Mouse (Mus musculus): ENCODE measurements around the gene Thap4. TPM values are rescaled to one million over a fixed set of nuclear protein-coding genes. Genes with fewer than 3 reads are reported as not detected.
"Not testable (repeated sequence)": the region's sequence is repeated elsewhere in the genome, so short reads cannot be mapped to it uniquely, and the experiment has no call there.

The Thap4 gene
- polyA plus RNA-seq, 1 experiment from 2014 or later, result 55.1 TPM

DNA sequence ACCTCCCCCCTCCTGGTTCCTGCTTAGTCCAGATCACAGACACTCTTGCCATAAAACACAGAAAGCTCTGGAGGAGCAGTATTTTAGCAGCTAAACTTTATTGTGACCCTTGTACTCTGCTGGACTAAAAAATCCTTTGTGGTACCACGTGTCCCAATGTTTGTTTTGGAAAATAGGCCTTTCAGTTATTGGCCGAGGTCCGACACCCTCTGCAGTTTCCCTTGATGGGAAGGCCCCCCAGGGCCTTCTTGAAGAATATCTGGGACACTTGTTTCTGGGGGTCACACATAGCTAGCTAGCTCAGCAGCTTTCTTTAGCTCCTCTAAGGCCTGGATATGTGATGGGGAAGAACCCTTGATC lies 67.7 kb downstream of the Thap4 start:
- Histone ChIP-seq H3K27ac (no peak overlapping the region), H3K9ac (no peak overlapping the region), H3K4me2 (peak overlapping the region; percentile 93), H3K36me3 (no peaks in the 10 kb centered on the region; the same call in 1 of the 2 replicates), H3K9me3 (no peaks in the 10 kb centered on the region), H3K27me3 (0 out of 2 replicates have a peak, but pooled peaks cover 3% of the 10 kb centered on the region), H3K4me3 (peak overlapping the region; percentile 57), H3K4me1 (peaks cover 13% of the 10 kb centered on the region)
- ATAC-seq (ENCODE audit: insufficient number of reproducible peaks, low FRiP score, low TSS enrichment, low read depth), result no peak
- WGBS, result 58% methylated on average over 3 of the region's 3 CpGs

DNA sequence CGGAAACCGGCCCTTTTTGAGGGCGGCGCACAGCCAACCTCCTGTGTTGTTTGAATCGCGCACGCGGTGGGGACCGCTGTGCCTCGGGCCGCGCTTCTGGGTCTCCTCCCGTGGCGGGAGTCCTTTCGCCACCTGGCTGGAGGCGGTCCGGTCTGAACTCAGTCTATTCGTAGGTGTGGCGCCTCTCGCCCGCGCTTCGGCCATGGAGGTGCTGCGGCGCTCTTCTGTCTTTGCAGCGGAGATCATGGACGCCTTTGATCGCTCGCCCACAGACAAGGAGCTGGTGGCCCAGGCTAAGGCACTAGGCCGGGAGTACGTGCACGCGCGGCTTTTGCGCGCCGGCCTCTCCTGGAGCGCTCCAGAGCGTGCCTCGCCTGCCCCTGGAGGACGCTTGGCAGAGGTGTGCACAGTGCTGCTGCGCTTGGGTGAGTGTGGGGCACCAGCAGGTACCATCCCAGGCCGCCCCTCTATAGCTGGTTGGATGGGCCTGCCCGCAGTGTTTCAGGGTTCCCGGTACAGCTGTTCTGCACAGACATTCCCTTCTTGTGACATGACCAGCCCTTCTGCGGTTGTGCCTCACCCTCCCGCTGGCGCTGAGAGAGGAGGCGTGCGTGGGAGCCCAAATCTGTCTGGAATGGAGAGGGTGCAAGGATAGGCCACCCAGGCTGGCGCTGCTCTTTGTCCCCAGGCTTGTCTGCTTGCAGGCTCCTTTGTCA lies 68.3 kb downstream of the Thap4 start:
- Histone ChIP-seq H3K27ac (peak overlapping the region; percentile 33; the same call in 1 of the 2 replicates), H3K36me3 (no peaks in the 10 kb centered on the region; the same call in 1 of the 2 replicates), H3K4me1 (peaks cover 13% of the 10 kb centered on the region), H3K27me3 (0 out of 2 replicates have a peak, but pooled peaks cover 3% of the 10 kb centered on the region), H3K9ac (peak overlapping the region; percentile 44; the same call in 1 of the 2 replicates), H3K9me3 (no peaks in the 10 kb centered on the region), H3K4me2 (peak overlapping the region; percentile 93), H3K4me3 (peak overlapping the region; percentile 57)
- ATAC-seq (ENCODE audit: insufficient number of reproducible peaks, low FRiP score, low TSS enrichment, low read depth), result peak; percentile 37; the same call in 1 of the 2 replicates
- WGBS, result 3% methylated on average over 51 of the region's 51 CpGs

GRCm38 (mm10) chr1:93685401-93686244 lies 69.0 kb downstream of the Thap4 start, which contains the start of gene Bok:
TSS of gene Bok (plus strand) at chr1:93685660.
- Histone ChIP-seq H3K36me3 (no peaks in the 10 kb centered on the region; the same call in 1 of the 2 replicates), H3K9me3 (no peaks in the 10 kb centered on the region), H3K4me3 (peak within 1 kb of the TSS; percentile 57), H3K4me1 (peaks cover 13% of the 10 kb centered on the region), H3K27me3 (0 out of 2 replicates have a peak, but pooled peaks cover 3% of the 10 kb centered on the region), H3K27ac (peak within 1 kb of the TSS; percentile 33; the same call in 1 of the 2 replicates), H3K9ac (peak within 1 kb of the TSS; percentile 44; the same call in 1 of the 2 replicates), H3K4me2 (peak within 1 kb of the TSS; percentile 93)
- peak; percentile 49; the same call in 1 of the 2 replicates for ATAC-seq (ENCODE audit: insufficient number of reproducible peaks, low FRiP score, low TSS enrichment, low read depth)
- under 1% methylated on average over 78 of the region's 78 CpGs for WGBS

DNA sequence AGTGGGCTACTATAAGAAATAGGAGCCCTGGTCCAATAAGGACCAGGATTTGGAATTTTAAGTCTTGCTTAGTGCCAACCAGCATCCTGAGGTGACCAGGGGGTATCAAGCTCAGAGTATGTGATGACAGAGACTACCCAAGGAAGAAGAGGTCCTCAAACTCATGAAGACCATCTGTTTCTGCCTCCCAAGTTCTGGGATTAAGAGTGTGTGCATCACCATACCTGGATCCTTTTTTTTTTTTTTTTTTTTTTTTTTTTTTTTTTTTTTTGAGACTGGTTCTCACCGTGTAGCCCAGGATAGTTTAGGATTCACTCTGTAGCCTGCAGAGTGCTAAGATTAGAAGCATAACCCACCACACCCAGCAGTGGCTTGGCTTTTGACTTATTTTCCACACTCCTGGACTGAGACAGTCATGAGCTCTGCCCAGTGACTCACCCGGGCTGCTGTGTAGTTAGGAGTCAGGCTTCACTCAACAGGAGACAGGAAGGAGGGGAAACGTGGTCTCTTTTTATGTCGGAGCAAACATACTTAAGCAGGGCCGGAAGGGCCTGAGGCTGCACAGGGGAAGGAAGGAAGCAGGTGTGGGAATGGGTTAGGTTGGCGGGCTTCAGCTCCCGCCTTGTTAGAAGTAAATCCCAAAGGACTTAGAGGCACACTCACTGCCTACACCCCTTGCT lies 74.6 kb downstream of the Thap4 start:
- 0 out of 2 replicates have a peak, but pooled peaks cover 3% of the 10 kb centered on the region for H3K27me3 ChIP-seq
- ATAC-seq (ENCODE audit: insufficient number of reproducible peaks, low FRiP score, low TSS enrichment, low read depth), result no peak; the same call in 1 of the 2 replicates
- H3K4me2 ChIP-seq, result no peak overlapping the region
- no peaks in the 10 kb centered on the region for H3K9me3 ChIP-seq
- no peak overlapping the region for H3K9ac ChIP-seq
- H3K4me1 ChIP-seq, result no peaks in the 10 kb centered on the region
- WGBS, result 36% methylated on average over 7 of the region's 7 CpGs
- H3K4me3 ChIP-seq, result no peak overlapping the region
- H3K27ac ChIP-seq, result no peak overlapping the region
- H3K36me3 ChIP-seq, result no peaks in the 10 kb centered on the region

DNA sequence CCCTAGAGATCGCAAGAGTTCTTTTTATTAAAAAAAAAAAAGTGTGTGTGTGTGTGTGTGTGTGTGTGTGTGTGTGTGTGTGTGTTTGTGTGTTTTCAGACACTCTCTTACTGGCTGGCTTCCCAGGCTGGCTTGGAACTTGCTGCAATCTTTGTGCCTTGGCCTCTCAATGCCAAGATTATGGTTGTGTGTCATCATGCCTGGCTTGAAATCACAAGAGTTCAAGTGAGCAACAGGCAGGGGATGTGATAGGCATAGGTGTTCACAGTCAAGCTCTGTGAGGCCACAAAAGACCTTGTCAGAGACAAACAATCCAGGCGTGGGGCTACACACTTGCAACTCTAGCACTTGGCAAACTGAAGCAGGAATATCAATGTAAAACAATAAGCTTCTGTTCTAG lies 76.3 kb downstream of the Thap4 start:
- Histone ChIP-seq H3K9ac (no peak overlapping the region), H3K36me3 (no peaks in the 10 kb centered on the region), H3K4me2 (no peak overlapping the region), H3K4me3 (no peak overlapping the region), H3K4me1 (no peaks in the 10 kb centered on the region), H3K27ac (no peak overlapping the region), H3K9me3 (no peaks in the 10 kb centered on the region), H3K27me3 (no peaks in the 10 kb centered on the region)
- no peak for ATAC-seq (ENCODE audit: insufficient number of reproducible peaks, low FRiP score, low TSS enrichment, low read depth)
- 59% methylated on average over 2 of the region's 2 CpGs for WGBS

DNA sequence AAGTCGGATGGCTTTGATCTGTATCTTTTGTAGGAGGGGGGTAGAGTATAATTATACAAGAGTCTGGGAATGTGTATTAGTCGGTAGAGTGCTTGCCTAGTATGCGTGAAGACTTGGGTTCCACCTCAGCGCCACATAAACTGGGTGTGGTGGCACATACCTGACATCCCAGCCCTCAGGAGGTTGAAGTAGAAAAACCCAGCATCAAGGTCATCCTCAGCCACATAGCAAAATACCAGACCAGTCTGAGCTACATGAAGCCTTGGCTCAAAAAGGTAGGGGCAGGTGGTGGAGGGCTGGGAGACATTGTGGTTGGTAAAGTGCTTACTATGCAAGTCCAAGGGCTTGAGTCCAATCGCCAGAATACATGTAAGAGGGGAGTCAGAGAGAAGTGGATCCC lies 82.0 kb downstream of the Thap4 start:
- no peaks in the 10 kb centered on the region for H3K9me3 ChIP-seq
- 84% methylated on average over 5 of the region's 5 CpGs for WGBS
- ATAC-seq (ENCODE audit: insufficient number of reproducible peaks, low FRiP score, low TSS enrichment, low read depth), result no peak

DNA sequence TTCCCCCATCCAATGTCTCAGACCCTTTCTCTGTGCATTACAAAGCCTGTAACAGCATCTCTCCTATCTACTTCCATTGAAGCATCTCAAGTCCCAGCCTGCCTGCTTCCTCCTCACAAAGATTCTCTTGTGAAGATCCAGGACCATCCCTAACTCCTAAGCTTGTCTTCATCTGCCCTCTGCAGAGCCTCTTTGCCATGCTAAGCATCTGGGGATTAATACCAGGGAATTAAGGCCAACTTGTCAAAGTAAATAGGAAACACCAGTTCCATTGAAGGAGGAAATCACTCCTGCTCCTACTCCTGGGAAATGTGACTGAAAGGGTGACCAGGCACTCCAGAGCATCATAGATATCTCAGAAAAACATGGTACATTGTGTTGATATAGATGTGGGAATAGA lies 84.7 kb downstream of the Thap4 start:
- no peak overlapping the region for H3K4me3 ChIP-seq
- no peaks in the 10 kb centered on the region for H3K9me3 ChIP-seq
- H3K36me3 ChIP-seq, result no peaks in the 10 kb centered on the region
- no peaks in the 10 kb centered on the region for H3K27me3 ChIP-seq
- H3K4me2 ChIP-seq, result no peak overlapping the region
- no peak overlapping the region for H3K27ac ChIP-seq
- H3K4me1 ChIP-seq, result peaks cover 9% of the 10 kb centered on the region
- no peak overlapping the region for H3K9ac ChIP-seq
- no peak for ATAC-seq (ENCODE audit: insufficient number of reproducible peaks, low FRiP score, low TSS enrichment, low read depth)

More for the DNA sequence above, 82.0 kb downstream of the Thap4 start:
- Histone ChIP-seq H3K4me3 (no peak overlapping the region), H3K27me3 (no peaks in the 10 kb centered on the region), H3K4me1 (peaks cover 9% of the 10 kb centered on the region), H3K9ac (no peak overlapping the region), H3K36me3 (no peaks in the 10 kb centered on the region), H3K27ac (no peak overlapping the region), H3K4me2 (no peak overlapping the region)

GRCm38 (mm10) chr1:93668791-93669548 lies 85.7 kb downstream of the Thap4 start:
- no peaks in the 10 kb centered on the region for H3K36me3 ChIP-seq

GRCm38 (mm10) chr1:93667760-93668400 lies 86.8 kb downstream of the Thap4 start:
- Histone ChIP-seq H3K9ac (no peak overlapping the region), H3K4me1 (peaks cover 9% of the 10 kb centered on the region), H3K9me3 (no peaks in the 10 kb centered on the region), H3K4me2 (no peak overlapping the region), H3K27me3 (no peaks in the 10 kb centered on the region), H3K36me3 (no peaks in the 10 kb centered on the region), H3K27ac (no peak overlapping the region; the same call in 1 of the 2 replicates), H3K4me3 (no peak overlapping the region)
- 39% methylated on average over 13 of the region's 13 CpGs for WGBS
- no peak for ATAC-seq (ENCODE audit: insufficient number of reproducible peaks, low FRiP score, low TSS enrichment, low read depth)

More at GRCm38 (mm10) chr1:93668791-93669548, 85.7 kb downstream of the Thap4 start:
- ATAC-seq (ENCODE audit: insufficient number of reproducible peaks, low FRiP score, low TSS enrichment, low read depth), result peak; percentile 73
- Histone ChIP-seq H3K4me2 (peak overlapping the region; percentile 55), H3K4me3 (peak overlapping the region; percentile 32), H3K9ac (peak overlapping the region; percentile 8; the same call in 1 of the 2 replicates), H3K27me3 (no peaks in the 10 kb centered on the region), H3K9me3 (no peaks in the 10 kb centered on the region), H3K4me1 (peaks cover 9% of the 10 kb centered on the region), H3K27ac (peak overlapping the region; percentile 28; the same call in 1 of the 2 replicates)
- 14% methylated on average over 17 of the region's 17 CpGs for WGBS

- not testable (repeated sequence) for H3K27me3 ChIP-seq, H3K36me3 ChIP-seq
These were observed 96.1 kb downstream of the Thap4 start, which contains the start of gene Stk25 for GRCm38 (mm10) chr1:93658559-93658958. TSS of gene Stk25 (minus strand) at chr1:93658659.

More at GRCm38 (mm10) chr1:93658559-93658958, 96.1 kb downstream of the Thap4 start, which contains the start of gene Stk25:
- H3K27ac ChIP-seq; H3K4me1 ChIP-seq; H3K4me3 ChIP-seq; H3K9me3 ChIP-seq; H3K4me2 ChIP-seq; H3K9ac ChIP-seq; ATAC-seq (ENCODE audit: insufficient number of reproducible peaks, low FRiP score, low TSS enrichment, low read depth): not testable (repeated sequence)

All from limb, embryonic 15.5 days (tissue).